Mouse (Mus musculus) G1E (cell line): ENCODE results near the gene Tfcp2.

Experiments
- CTCF ChIP-seq: IDR thresholded peaks from 2 replicates; pipeline ENCODE4 v1.5.1; 2012; ENCODE audit warnings: low read depth, low read length, inconsistent platforms, mixed read lengths
- GATA1 ChIP-seq: IDR thresholded peaks from 2 replicates; pipeline ENCODE4 v1.6.1; 2012; ENCODE audit warnings: borderline replicate concordance, low read length, inconsistent platforms, mixed read lengths

- TF ChIP-seq CTCF (peak; percentile 81), GATA1 (no peak)
These were observed 83.3 kb downstream of the Tfcp2 start, which contains the start of gene Letmd1 for GRCm38 (mm10) chr15:100468295-100469188.
